Mouse (Mus musculus) lung, adult 2 months (tissue): ENCODE measurements at regions not wholly inside any gene's neighbourhood (a gene's known extent, or its start where the extent isn't known, plus 50 kb on each side); places are given as distances from the start of the nearest gene placed in this dataset.

Experiments
- CTCF ChIP-seq: fragments of 200-500 bp; IDR thresholded peaks from 2 replicates; pipeline ENCODE4 v1.5.1; 2011; ENCODE audit warnings: mild to moderate bottlenecking, low read length, control low read depth; ENCODE audit not compliant: insufficient read depth
- POLR2A ChIP-seq: fragments of 200-500 bp; IDR thresholded peaks from 2 replicates; pipeline ENCODE4 v1.6.1; 2011; ENCODE audit warnings: low read depth, mild to moderate bottlenecking, control low read depth, low read length, borderline replicate concordance; ENCODE audit errors: extremely low read depth

GRCm38 (mm10) chr10:21741976-21742745, 139.8 kb upstream of the Sgk1 start:
- TF ChIP-seq POLR2A (no peak), CTCF (no peak)
